Mouse (Mus musculus) brain, embryonic 14.5 days (tissue): Measurements from ENCODE around the gene Slc8b1. TPM values are rescaled to one million over a fixed set of nuclear protein-coding genes. Genes with fewer than 3 reads are reported as not detected.
"Not testable (repeated sequence)": the region's sequence is repeated elsewhere in the genome, so short reads cannot be mapped to it uniquely, and the experiment has no call there.

ENCODE experiments used
- DNase-seq: peaks from one replicate; pipeline ENCODE4 v3.0.0-alpha.2; 2011; ENCODE audit warnings: low read depth
- CTCF ChIP-seq: fragments of 200-500 bp; IDR thresholded peaks from 2 replicates; pipeline ENCODE4 v1.5.1; 2012; ENCODE audit warnings: inconsistent platforms, mild to moderate bottlenecking, moderate library complexity, borderline replicate concordance; ENCODE audit not compliant: insufficient read depth, insufficient read length; ENCODE audit errors: extremely low read depth
- POLR2A ChIP-seq: fragments of 200-500 bp; IDR thresholded peaks from 2 replicates; pipeline ENCODE4 v1.6.1; 2012; ENCODE audit warnings: mild to moderate bottlenecking, inconsistent platforms, borderline replicate concordance; ENCODE audit not compliant: poor library complexity, insufficient read depth, insufficient read length, severe bottlenecking; ENCODE audit errors: extremely low read depth
- polyA plus RNA-seq: library from polyadenylated mRNA; depleted of rRNA; stranded (reverse); fragments of >200 nt; gene quantifications from 2 replicates; pipeline ENCODE4 v1.2.3, GENCODE M21; 2012

Slc8b1 gene
- polyA plus RNA-seq, 1 experiment: 3.5 TPM

DNA sequence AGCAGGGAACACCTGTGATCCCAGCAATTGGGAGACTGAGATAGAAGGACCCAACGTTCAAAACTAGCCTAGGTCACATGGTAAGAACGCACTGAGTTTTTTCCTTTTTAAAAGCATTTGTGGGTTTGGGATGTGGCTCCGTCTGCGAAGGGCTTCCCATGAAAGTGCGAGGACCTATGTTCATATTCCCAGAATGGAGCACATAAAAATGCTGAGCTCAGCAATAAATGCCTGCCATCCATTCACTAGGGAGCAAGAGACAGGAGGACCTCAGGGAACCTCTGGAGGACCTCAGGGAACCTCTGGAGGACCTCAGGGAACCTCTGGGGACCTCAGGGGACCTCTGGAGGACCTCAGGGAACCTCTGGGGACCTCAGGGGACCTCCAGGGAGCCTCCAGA, 33.0 kb upstream of the Slc8b1 start:
- no peak for DNase-seq
- no peak for TF ChIP-seq POLR2A
- no peak for TF ChIP-seq CTCF

DNA sequence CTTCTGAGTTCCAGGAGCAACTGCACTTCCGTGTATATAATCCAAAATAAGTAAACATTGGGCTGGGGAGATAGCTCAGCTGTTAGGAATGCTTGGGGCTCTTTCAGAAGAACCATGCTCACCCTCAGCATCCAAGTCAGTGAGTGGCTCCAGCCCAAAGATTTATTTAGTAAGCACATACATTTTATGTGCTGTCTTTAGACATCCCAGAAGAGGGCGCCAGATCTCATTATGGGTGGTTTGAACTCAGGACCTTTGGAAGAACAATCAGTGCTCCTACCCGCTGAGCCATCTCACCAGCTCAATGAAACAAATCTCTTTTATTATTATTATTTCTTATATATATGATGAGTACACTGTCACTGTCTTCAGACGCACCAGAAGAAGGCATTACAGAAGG, 31.4 kb upstream of the Slc8b1 start:
- TF ChIP-seq CTCF: no peak
- TF ChIP-seq POLR2A: no peak
- no peak for DNase-seq

DNA sequence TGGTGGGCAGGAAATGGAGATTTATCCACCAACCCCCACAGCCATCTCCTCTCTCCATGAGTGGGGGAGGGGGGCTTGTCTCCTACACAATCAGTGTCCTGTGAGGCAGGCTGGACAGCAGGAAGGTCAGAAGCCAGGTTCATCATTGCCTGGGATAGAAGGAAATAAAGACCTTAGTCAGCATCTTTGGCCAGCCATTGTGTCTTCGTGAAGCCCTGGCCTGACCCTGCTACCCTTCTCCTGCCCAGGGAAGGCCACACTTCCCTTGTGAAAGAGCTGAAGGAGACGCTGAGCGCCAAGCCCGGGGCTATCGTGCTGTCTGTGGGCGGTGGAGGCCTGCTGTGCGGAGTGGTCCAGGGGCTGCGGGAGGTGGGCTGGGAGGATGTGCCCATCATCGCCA, 29.8 kb upstream of the Slc8b1 start:
- no peak for TF ChIP-seq CTCF
- TF ChIP-seq POLR2A: no peak
- DNase-seq: no peak

DNA sequence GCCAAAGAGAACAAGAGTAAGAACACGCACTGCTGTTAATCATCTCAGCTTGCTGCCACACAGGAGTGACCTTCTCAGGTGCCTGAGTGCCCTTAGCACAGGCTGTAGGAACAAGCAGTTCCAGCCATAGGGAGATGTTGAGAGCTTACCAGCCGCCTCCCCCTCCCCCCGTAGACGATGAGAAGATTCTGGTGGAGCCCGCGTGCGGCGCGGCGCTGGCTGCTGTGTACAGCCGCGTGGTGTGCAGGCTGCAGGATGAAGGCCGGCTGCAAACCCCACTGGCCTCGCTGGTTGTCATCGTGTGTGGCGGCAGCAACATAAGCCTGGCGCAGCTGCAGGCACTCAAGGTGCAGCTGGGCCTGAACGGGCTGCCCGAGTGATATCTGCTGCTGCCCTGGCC, 27.6 kb upstream of the Slc8b1 start:
- TF ChIP-seq POLR2A (no peak), CTCF (no peak)
- DNase-seq: peak; percentile 44

DNA sequence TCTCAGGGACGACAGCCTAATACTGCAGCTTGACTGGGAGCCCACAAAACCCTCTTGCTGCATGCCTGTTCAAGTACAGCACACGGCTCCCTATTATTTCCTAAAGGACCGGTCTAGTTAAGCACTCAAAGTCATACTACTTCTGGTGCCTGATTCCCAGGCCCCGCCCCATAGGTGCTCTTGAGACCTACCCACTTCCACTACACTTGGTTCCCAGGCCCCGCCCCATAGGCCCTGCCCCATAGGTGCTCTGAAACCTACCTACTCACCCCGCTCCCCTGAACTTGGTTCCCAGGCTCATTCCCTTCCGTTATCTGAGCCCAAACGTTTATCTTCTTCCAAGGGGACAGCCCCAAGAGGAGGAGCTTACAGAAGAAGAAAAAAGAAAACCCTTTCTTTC, 23.1 kb upstream of the Slc8b1 start:
- DNase-seq: no peak
- no peak for TF ChIP-seq CTCF
- TF ChIP-seq POLR2A: no peak

DNA sequence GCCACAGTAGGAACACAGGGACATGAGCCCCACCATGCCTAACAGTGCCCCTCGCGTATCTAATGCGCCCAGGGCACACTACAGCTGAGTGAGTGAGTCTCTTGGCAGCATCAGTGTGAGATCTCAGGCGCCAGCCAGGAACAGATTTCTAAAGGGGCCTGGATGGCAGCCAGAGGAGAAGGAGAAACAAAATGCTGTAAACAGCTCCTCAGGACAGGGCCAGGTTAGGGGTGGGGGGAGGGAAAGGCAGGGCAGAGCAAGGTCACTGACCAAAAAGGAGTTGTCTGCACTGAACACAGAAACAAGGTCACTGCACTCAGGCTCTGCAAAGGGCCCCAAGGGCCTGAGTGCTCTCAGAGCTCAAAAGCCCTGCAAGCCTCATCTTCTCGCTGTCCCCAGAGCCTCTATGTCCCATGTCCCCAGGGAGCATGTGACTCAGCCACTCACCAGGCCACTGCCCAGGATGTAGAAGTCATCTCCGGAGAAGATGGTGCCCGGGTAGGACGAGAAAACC, 20.2 kb upstream of the Slc8b1 start:
- TF ChIP-seq POLR2A (no peak), CTCF (no peak)
- peak; percentile 86 for DNase-seq

DNA sequence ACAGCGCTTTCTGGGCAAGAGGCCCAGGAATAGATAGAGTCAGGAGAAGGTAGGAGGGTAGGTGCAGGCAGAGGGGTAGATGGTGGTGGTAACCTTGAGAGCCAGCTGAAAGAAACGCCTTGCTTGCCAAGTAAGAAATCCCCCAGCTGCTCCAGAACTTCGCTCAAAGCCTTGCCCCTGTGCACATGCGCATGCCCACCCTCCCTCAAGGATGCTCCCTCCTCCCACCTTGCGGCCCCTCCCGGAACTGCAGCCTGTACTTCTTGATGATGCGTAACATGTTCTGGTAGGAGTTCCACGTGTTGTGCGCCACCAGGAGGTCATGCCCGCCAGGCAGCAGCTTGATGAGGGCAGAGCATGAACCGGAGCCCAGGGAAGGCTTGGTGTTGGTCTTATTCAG, 18.5 kb upstream of the Slc8b1 start:
- peak; percentile 65 for DNase-seq
- TF ChIP-seq CTCF (peak; percentile 59), POLR2A (no peak)

DNA sequence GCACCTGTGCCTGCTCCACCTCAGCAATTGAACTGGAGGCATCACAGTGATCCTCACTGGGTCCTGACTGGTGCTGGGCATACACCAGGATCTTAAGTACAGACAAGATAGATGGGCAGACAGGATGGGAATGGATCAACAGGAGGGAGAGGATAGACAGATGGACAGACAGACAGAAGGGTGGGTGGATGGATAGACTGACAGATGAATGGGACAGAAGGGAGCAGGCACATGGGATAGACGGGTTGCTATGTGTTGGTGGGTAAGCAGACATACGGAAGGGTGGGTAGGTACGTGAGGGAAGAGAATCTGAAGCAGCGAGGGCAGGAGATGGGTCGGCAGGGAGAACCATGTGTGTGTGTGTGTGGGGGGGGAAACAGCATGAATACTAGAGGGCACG, 17.5 kb upstream of the Slc8b1 start:
- no peak for DNase-seq
- TF ChIP-seq POLR2A (no peak), CTCF (no peak)

DNA sequence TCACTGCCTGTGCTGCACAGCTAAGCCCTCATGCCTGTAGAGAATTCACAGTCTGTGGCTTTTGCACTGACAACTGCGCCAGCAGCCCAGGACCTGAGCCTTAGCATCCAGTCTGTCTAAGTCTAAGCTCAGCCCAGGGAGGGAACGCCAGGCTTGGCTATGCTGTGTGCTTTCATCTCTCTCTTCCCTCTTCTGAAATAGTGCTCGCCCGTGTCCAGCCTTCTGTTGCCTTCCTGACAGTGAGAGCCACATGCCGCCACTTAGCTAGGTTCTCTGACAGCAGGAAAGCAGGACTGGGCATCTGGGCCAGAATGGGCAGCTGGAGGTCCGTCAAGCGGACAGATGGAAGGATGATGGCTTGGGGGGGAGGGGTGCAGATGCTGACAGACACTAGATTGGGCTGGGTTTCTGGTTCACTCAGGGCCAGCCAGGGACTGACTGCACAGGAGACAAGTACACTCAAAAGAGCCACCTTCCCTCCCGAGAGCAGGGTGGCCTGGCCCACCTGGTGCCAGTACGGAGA, 17.0 kb upstream of the Slc8b1 start:
- no peak for TF ChIP-seq CTCF
- no peak for TF ChIP-seq POLR2A
- DNase-seq: peak; percentile 42

DNA sequence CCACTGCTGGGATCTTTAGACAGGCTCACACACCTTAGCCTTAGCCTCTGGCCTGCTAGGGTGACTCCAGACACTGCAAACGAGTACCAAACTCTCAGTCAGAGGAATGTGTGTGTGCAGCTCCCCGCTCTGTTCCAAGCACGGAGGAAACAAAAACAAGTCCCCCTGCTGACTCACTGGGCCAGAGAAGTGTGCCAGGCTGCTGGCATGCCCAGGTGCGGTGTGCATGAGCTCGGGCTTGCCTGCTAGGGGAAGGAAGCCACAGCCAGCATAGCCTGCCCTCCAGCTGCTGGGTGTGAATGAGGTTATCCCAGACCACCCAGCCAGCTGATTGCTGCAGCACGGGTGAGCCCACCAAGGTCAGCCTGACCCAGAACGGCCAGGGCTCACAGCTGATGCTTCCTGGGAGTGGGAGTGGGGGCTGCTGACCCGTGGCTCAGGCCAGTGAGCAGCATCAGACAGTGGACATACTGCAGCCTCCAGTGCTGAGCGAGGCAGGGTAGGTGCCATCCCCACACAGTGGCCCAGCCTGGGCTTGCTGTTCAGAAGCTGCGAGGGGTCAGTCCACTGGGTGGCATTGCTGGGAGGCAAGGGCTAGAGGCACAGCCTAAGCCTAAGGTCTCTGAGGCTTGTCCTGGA, 15.8 kb upstream of the Slc8b1 start:
- DNase-seq: no peak

DNA sequence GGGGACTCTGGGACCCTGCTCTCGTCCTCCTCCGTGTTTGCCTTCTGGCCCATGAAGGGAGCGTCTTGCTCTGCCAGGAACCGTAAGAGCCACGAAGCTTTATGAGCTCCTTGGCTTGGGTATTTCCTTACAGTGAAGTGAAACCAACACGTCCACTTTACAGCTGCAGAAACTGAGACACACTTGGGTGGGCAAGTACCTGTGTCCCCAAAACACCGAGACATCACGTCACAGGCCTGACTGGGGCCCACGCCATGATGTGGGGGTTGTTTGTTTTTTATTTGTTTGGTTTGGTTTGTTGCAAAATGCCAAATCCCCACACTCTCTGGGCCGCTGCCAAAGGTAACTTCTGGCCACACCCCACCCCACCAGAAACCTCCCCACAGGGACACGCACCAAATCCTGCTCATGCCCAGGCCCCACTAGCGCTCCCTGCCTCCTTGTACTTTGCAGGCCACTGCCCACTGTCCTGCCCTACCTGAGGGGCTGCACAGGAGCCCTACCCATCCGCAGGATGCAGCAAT, 15.2 kb upstream of the Slc8b1 start:
- TF ChIP-seq POLR2A: no peak
- no peak for TF ChIP-seq CTCF
- DNase-seq: no peak

More for the DNA sequence above, 15.8 kb upstream of the Slc8b1 start:
- TF ChIP-seq POLR2A (no peak), CTCF (no peak)

DNA sequence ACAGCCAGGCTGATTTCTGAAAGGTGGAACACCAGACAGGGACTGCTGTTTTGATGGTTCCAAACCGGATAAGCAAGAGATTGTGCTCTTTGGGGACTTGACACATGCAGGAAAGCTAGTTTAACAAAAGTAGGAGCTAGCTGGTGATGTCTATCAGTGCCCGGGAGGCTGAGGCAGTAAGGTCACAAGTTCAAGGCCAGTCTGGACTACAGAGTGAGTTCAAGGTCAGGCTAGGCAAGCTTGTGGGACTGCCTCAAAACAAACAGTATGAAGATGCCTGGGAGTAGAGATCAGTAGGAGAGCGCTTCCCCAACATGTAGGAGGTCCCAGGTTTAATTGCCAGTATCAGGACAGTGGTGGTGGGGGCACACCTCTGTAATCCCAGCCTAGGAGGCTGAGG, 13.9 kb upstream of the Slc8b1 start:
- DNase-seq: no peak
- no peak for TF ChIP-seq CTCF
- TF ChIP-seq POLR2A: no peak

DNA sequence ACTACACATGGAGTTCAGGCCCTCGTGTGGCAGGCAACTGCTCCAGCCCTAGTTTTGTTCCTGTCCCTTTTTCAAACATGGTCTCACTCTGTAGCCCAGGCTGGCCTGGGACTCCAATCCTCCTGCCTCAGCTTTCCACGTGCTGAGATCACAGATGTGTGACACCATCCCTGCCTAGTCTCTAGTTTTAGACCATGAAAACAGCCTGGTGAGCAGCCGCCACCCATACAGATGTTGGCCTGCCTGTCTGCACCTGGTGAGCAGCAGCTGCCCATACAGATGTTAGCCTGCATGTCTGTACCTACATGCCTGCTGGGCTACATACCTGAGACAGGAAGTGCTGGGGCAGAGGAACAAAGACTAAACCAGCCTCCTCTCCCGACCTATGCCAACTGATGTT, 11.8 kb upstream of the Slc8b1 start:
- TF ChIP-seq CTCF (no peak), POLR2A (no peak)
- DNase-seq: no peak

DNA sequence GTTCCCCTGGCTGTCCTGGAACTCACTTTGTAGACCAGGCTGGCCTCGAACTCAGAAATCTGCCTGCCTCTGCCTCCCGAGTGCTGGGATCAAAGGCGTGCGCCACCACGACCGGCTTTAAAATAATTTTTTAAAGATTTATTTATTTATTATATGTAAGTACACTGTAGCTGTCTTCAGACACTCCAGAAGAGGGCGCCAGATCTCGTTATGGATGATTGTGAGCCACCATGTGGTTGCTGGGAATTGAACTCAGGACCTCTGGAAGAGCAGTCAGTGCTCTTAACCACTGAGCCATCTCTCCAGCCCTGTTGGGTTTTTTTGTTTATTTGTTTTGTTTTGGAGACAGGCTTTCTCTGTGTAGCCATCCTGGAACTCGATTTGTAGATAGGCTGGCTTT, 10.4 kb upstream of the Slc8b1 start:
- DNase-seq: not testable (repeated sequence)
